22 mouse cellular contexts compared by ENCODE assay signal in the genomic region with DNA sequence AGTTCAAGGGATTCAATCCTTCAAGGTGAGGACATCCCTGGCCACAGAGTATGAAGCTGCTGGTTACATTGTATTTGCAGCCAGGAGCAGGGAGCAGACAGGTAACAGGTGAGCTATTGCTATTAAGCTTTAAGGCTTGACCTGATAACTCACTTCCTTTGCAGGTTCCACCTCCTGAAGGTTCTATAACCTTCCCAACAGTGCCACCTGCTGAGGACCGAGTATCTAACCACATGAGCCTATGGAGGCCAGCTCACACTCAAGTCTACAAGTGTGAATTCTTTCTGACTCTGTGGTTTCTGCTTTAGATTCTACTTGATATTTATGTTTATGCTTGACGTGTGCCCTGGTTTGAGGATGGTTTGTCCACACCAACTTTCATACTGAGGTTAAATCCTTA. TPM values are rescaled to one million over a fixed set of nuclear protein-coding genes. Genes with fewer than 3 reads are reported as not detected.
A peak's percentile ranks its signal among the peaks of the same experiment; 100 is the strongest.
DNase-seq lines count a peak whose midpoint lies in the region; ATAC-seq and TF ChIP-seq lines count a peak whose summit lies in the region.
"Had no signal": no experiment of that assay in that cellular context is flagged by ENCODE, and none has a peak within 500 bp of the region (broad histone marks: within the 10 kb centered on the region; RNA-seq: fewer than 3 reads in every experiment).

No protein-coding gene starts in this region.

- no peak overlapping the region for H3K4me2 ChIP-seq in hindbrain, embryonic 11.5 days (replicated peaks; ENCODE audit: low read depth, low read length)
- H3K4me2 ChIP-seq: heart, embryonic 13.5 days; limb, embryonic 13.5 days had no signal

- no peak overlapping the region for H3K9ac ChIP-seq in hindbrain, embryonic 11.5 days (ENCODE audit: low read depth, low read length)
- H3K9ac ChIP-seq: heart, embryonic 13.5 days; limb, embryonic 13.5 days had no signal

- no peak for ATAC-seq in hindbrain, embryonic 11.5 days (ENCODE audit: low FRiP score)
- ATAC-seq: forebrain, embryonic 16.5 days; intestine, embryonic 16.5 days had no signal

- peak; percentile 6 to 10 for DNase-seq in adrenal gland, postnatal 36 days
- no peak for DNase-seq in adrenal gland, postnatal 25 days
- peak; percentile 5 for DNase-seq in layer of hippocampus, adult 11-12 months (ENCODE audit: low spot score)
- no peak for DNase-seq in layer of hippocampus, adult 9-11 months
- DNase-seq in A20 (ENCODE audit: low read depth, low spot score): peak; percentile 12
- DNase-seq in hindbrain, embryonic 11.5 days (ENCODE audit: low spot score): no peak
- DNase-seq in cerebellum, postnatal 25 days: no peak
- DNase-seq: cerebellum, adult 11 months; gastrocnemius, postnatal 36 days; retina, postnatal 1 day; spleen, adult 18-20 months; thymus, postnatal 36 days had no signal

- H3K4me3 ChIP-seq in cortical plate, adult 2 months (ENCODE audit: insufficient read depth, low read length): no peak overlapping the region
- H3K4me3 ChIP-seq in hindbrain, embryonic 11.5 days (ENCODE audit: low read depth, low read length): no peak overlapping the region
- H3K4me3 ChIP-seq: heart, embryonic 13.5 days; limb, embryonic 13.5 days had no signal

- WGBS in hindbrain, embryonic 11.5 days: 78% methylated on average over 2 of the region's 2 CpGs

- no peaks in the 10 kb centered on the region for H3K27me3 ChIP-seq in hindbrain, embryonic 11.5 days (ENCODE audit: control insufficient read depth, insufficient read depth, low read length)
- H3K27me3 ChIP-seq: heart, embryonic 13.5 days; limb, embryonic 13.5 days had no signal

- peak; percentile 28; the same call in 1 of the 2 replicates for TF ChIP-seq CTCF in cortical plate, adult 2 months (IDR thresholded peaks at IDR 0.05; ENCODE audit: extremely low read depth, insufficient read depth, low read length)

- no peaks in the 10 kb centered on the region for H3K9me3 ChIP-seq in hindbrain, embryonic 11.5 days (ENCODE audit: control insufficient read depth, low read length)
- H3K9me3 ChIP-seq: heart, embryonic 13.5 days; limb, embryonic 13.5 days had no signal

- no peaks in the 10 kb centered on the region for H3K36me3 ChIP-seq in hindbrain, embryonic 11.5 days (ENCODE audit: control insufficient read depth, insufficient read depth, low read length)
- H3K36me3 ChIP-seq: heart, embryonic 13.5 days; limb, embryonic 13.5 days had no signal

- no peak overlapping the region for H3K27ac ChIP-seq in cortical plate, adult 2 months (ENCODE audit: insufficient read depth, low read length)
- no peak overlapping the region for H3K27ac ChIP-seq in hindbrain, embryonic 11.5 days (ENCODE audit: low read depth, low read length)
- H3K27ac ChIP-seq: heart, embryonic 13.5 days; limb, embryonic 13.5 days had no signal

- no peak for TF ChIP-seq POLR2A in cortical plate, adult 2 months (IDR thresholded peaks at IDR 0.05; ENCODE audit: extremely low read depth, insufficient read depth, low read length)

- no peaks in the 10 kb centered on the region for H3K4me1 ChIP-seq in cortical plate, adult 2 months (ENCODE audit: control insufficient read depth, insufficient read depth, low read length)
- no peaks in the 10 kb centered on the region for H3K4me1 ChIP-seq in hindbrain, embryonic 11.5 days (replicated peaks; ENCODE audit: control insufficient read depth, insufficient read depth, low read length)
- H3K4me1 ChIP-seq: heart, embryonic 13.5 days; limb, embryonic 13.5 days had no signal

RNA-seq across cellular contexts. Expression of gene Gm10234, which starts 21.3 kb away (rescaled TPM):
- total RNA-seq in adrenal gland, postnatal 36 days (2021): not detected
- total RNA-seq in adrenal gland, postnatal 25 days (2021): not detected in 2 replicates
- polyA plus RNA-seq in cortical plate, adult 2 months (2012; rRNA removed): not detected in 2 replicates
- not detected in 2 replicates for polyA plus RNA-seq in hindbrain, embryonic 11.5 days (2014; fragmentation: Nextera tagmentation; extraction: Ambion mirVana)
- total RNA-seq: gastrocnemius, postnatal 36 days; hematopoietic stem cell, adult 5-6 weeks; layer of hippocampus, postnatal 25 days; monocyte, adult 5-6 weeks had no signal
- polyA plus RNA-seq: forebrain, embryonic 16.5 days; heart, embryonic 13.5 days; intestine, embryonic 16.5 days; limb, embryonic 13.5 days; neural tube, embryonic 14.5 days; stomach, embryonic 16.5 days had no signal

Comparison
In these comparisons a context has a peak if more than half of its experiments do, and no peak if none do; other contexts are left out.
1. DNase-seq: peak in adrenal gland, postnatal 36 days (2 of 2), layer of hippocampus, adult 11-12 months (single experiment) and A20 (single experiment); none in adrenal gland, postnatal 25 days (single experiment), layer of hippocampus, adult 9-11 months (single experiment), hindbrain, embryonic 11.5 days (single experiment) and cerebellum, postnatal 25 days (0 of 2).